Mouse (Mus musculus) thymus, postnatal 25 days (tissue): ENCODE data around the gene Fbxl18.

ENCODE experiments used
- DNase-seq: peaks from one replicate; pipeline ENCODE4 v3.0.0; 2022

Gene Fbxl18

GRCm38 (mm10) chr5:142894918-142895613, at the start of gene Fbxl18:
TSS of gene Fbxl18 (minus strand) at chr5:142895421.
- peak; percentile 89 for DNase-seq

GRCm38 (mm10) chr5:142940393-142940792, 45.2 kb upstream of the Fbxl18 start:
- DNase-seq = no peak

- peak; percentile 57 for DNase-seq
Observed at GRCm38 (mm10) chr5:142937956-142938727, 42.9 kb upstream of the Fbxl18 start.

- DNase-seq = peak; percentile 87
Observed at GRCm38 (mm10) chr5:142936336-142936719, 41.1 kb upstream of the Fbxl18 start.

GRCm38 (mm10) chr5:142935642-142936335, 40.6 kb upstream of the Fbxl18 start:
- peak; percentile 51 for DNase-seq

- DNase-seq = no peak
Observed at GRCm38 (mm10) chr5:142932731-142933130, 37.5 kb upstream of the Fbxl18 start.

GRCm38 (mm10) chr5:142932084-142932685, 37.0 kb upstream of the Fbxl18 start:
- DNase-seq = peak; percentile 80

GRCm38 (mm10) chr5:142931241-142931745, 36.1 kb upstream of the Fbxl18 start:
- no peak for DNase-seq

GRCm38 (mm10) chr5:142929400-142929752, 34.2 kb upstream of the Fbxl18 start:
- no peak for DNase-seq

GRCm38 (mm10) chr5:142928749-142929399, 33.7 kb upstream of the Fbxl18 start:
- DNase-seq = peak; percentile 86

- no peak for DNase-seq
Observed at GRCm38 (mm10) chr5:142927341-142927930, 32.2 kb upstream of the Fbxl18 start.

GRCm38 (mm10) chr5:142926940-142927228, 31.7 kb upstream of the Fbxl18 start:
- no peak for DNase-seq

GRCm38 (mm10) chr5:142926204-142926939, 31.2 kb upstream of the Fbxl18 start:
- peak; percentile 45 for DNase-seq

GRCm38 (mm10) chr5:142924336-142924959, 29.2 kb upstream of the Fbxl18 start:
- no peak for DNase-seq

- DNase-seq = no peak
Observed at GRCm38 (mm10) chr5:142923781-142924180, 28.6 kb upstream of the Fbxl18 start.

GRCm38 (mm10) chr5:142922251-142922650, 27.0 kb upstream of the Fbxl18 start:
- DNase-seq = no peak

GRCm38 (mm10) chr5:142921074-142921459, 25.8 kb upstream of the Fbxl18 start:
- no peak for DNase-seq

GRCm38 (mm10) chr5:142920311-142921073, 25.3 kb upstream of the Fbxl18 start:
- DNase-seq = peak; percentile 86

- DNase-seq = no peak
Observed at GRCm38 (mm10) chr5:142917402-142917801, 22.2 kb upstream of the Fbxl18 start.

- DNase-seq = no peak
Observed at GRCm38 (mm10) chr5:142916593-142916992, 21.4 kb upstream of the Fbxl18 start.
